Mouse (Mus musculus) limb, embryonic 14.5 days (tissue): ENCODE measurements around the gene Cnnm1. TPM values are rescaled to one million over a fixed set of nuclear protein-coding genes. Genes with fewer than 3 reads are reported as not detected.

ENCODE experiments used
- ATAC-seq: fragments of 200-750 bp; cut with Nextera tagmentation; 2 replicates; pipeline ENCODE4 v1.8.0; 2017; ENCODE audit warnings: low read depth, moderate number of reproducible peaks, moderate TSS enrichment; ENCODE audit not compliant: low FRiP score
- DNase-seq: peaks from one replicate; pipeline ENCODE4 v3.0.0-alpha.2; 2015; ENCODE audit warnings: low spot score
- H3K27ac ChIP-seq: fragments of 300-500 bp; sonication (generic); replicated peaks from 2 replicates; pipeline ENCODE4 v1.5.1; 2014; ENCODE audit warnings: low read depth, mild to moderate bottlenecking, low read length, moderate library complexity, mixed read lengths
- H3K27me3 ChIP-seq: fragments of 300-500 bp; sonication (generic); 2 replicates; pipeline ENCODE4 v1.6.1; 2014; ENCODE audit warnings: low read length, mixed read lengths; ENCODE audit not compliant: control insufficient read depth, insufficient read depth
- H3K36me3 ChIP-seq: fragments of 300-500 bp; sonication (generic); 2 replicates; pipeline ENCODE4 v1.6.1; 2014; ENCODE audit warnings: mild to moderate bottlenecking, low read length, moderate library complexity, mixed read lengths; ENCODE audit not compliant: control insufficient read depth, insufficient read depth
- H3K4me1 ChIP-seq: fragments of 300-500 bp; sonication (generic); 2 replicates; pipeline ENCODE4 v1.6.1; 2014; ENCODE audit warnings: antibody characterized with exemption, low read length, mixed read lengths; ENCODE audit not compliant: control insufficient read depth, insufficient read depth
- H3K4me2 ChIP-seq: fragments of 300-500 bp; sonication (generic); replicated peaks from 2 replicates; pipeline ENCODE4 v1.6.1; 2014; ENCODE audit warnings: low read depth, mild to moderate bottlenecking, low read length, moderate library complexity; ENCODE audit not compliant: severe bottlenecking
- H3K4me3 ChIP-seq: fragments of 300-500 bp; sonication (generic); replicated peaks from 2 replicates; pipeline ENCODE4 v1.5.1; 2014; ENCODE audit warnings: low read length
- H3K9ac ChIP-seq: fragments of 300-500 bp; sonication (generic); 2 replicates; pipeline ENCODE4 v1.6.1; 2014; ENCODE audit warnings: mild to moderate bottlenecking, low read depth, low read length, moderate library complexity; ENCODE audit not compliant: severe bottlenecking
- H3K9me3 ChIP-seq: fragments of 300-500 bp; sonication (generic); 2 replicates; pipeline ENCODE4 v1.6.1; 2016; ENCODE audit warnings: low read length; ENCODE audit not compliant: control insufficient read depth
- POLR2A ChIP-seq: fragments of 200-500 bp; IDR thresholded peaks from 2 replicates; pipeline ENCODE4 v1.8.0; 2012; ENCODE audit warnings: inconsistent platforms, mild to moderate bottlenecking, moderate library complexity, borderline replicate concordance; ENCODE audit not compliant: insufficient read depth, insufficient read length; ENCODE audit errors: extremely low read depth
- WGBS: fragments of 180-500 bp; shearing (Covaris S2); extraction: QIAGEN DNeasy Blood & Tissue Kit; methylation state at CpG from one replicate; pipeline ENCODE4 v1.1.7; 2014; 5-methylcytosine and 5-hydroxymethylcytosine counted together
- polyA plus RNA-seq, 2 experiments: library from polyadenylated mRNA; depleted of rRNA in 1 of 2; stranded (reverse) in 1 of 2; unstranded in 1 of 2; fragments of >200 nt; fragmentation: Nextera tagmentation in 1 of 2; extraction: Ambion mirVana in 1 of 2; gene quantifications; 2 replicates each; pipeline versions ENCODE4 v1.2.1 to v1.2.3; 2012 to 2014

The Cnnm1 gene
- polyA plus RNA-seq, 2 experiments = 1.3 to 3.3 TPM

GRCm38 (mm10) chr19:43510436-43511220, 70.4 kb downstream of the Cnnm1 start:
- ATAC-seq (no peak), DNase-seq (no peak)
- H3K9me3 ChIP-seq = no peaks in the 10 kb centered on the region
- no peak overlapping the region for H3K4me2 ChIP-seq
- H3K27ac ChIP-seq = no peak overlapping the region
- H3K27me3 ChIP-seq = no peaks in the 10 kb centered on the region
- WGBS = 92% methylated on average over 14 of the region's 14 CpGs
- TF ChIP-seq POLR2A = no peak
- no peaks in the 10 kb centered on the region for H3K4me1 ChIP-seq
- H3K4me3 ChIP-seq = no peak overlapping the region
- H3K9ac ChIP-seq = no peak overlapping the region
- H3K36me3 ChIP-seq = peaks cover 29% of the 10 kb centered on the region

GRCm38 (mm10) chr19:43511621-43512620, 71.7 kb downstream of the Cnnm1 start:
- no peak for TF ChIP-seq POLR2A
- H3K27ac ChIP-seq = no peak overlapping the region
- H3K4me2 ChIP-seq = no peak overlapping the region
- H3K9ac ChIP-seq = no peak overlapping the region
- no peak for DNase-seq
- H3K4me1 ChIP-seq = no peaks in the 10 kb centered on the region
- ATAC-seq = no peak
- no peaks in the 10 kb centered on the region for H3K27me3 ChIP-seq
- no peaks in the 10 kb centered on the region for H3K9me3 ChIP-seq
- peaks cover 22% of the 10 kb centered on the region for H3K36me3 ChIP-seq
- H3K4me3 ChIP-seq = no peak overlapping the region
- 79% methylated on average over 22 of the region's 22 CpGs for WGBS

GRCm38 (mm10) chr19:43513874-43514273, 73.6 kb downstream of the Cnnm1 start:
- 95% methylated on average over 8 of the region's 8 CpGs for WGBS
- no peak overlapping the region for H3K4me2 ChIP-seq
- H3K4me3 ChIP-seq = no peak overlapping the region
- H3K9ac ChIP-seq = no peak overlapping the region
- H3K27me3 ChIP-seq = no peaks in the 10 kb centered on the region
- no peak for ATAC-seq
- no peak for DNase-seq
- H3K9me3 ChIP-seq = no peaks in the 10 kb centered on the region
- peaks cover 12% of the 10 kb centered on the region for H3K36me3 ChIP-seq
- H3K27ac ChIP-seq = no peak overlapping the region
- no peak for TF ChIP-seq POLR2A
- H3K4me1 ChIP-seq = no peaks in the 10 kb centered on the region

GRCm38 (mm10) chr19:43515668-43516396, 75.6 kb downstream of the Cnnm1 start:
- H3K36me3 ChIP-seq = peaks cover 12% of the 10 kb centered on the region
- ATAC-seq = no peak
- WGBS = 93% methylated on average over 23 of the region's 23 CpGs

More at GRCm38 (mm10) chr19:43515668-43516396, 75.6 kb downstream of the Cnnm1 start:
- H3K9ac ChIP-seq = no peak overlapping the region
- no peak for DNase-seq
- TF ChIP-seq POLR2A = no peak
- H3K4me1 ChIP-seq = no peaks in the 10 kb centered on the region
- no peak overlapping the region for H3K4me3 ChIP-seq
- H3K27ac ChIP-seq = no peak overlapping the region
- no peaks in the 10 kb centered on the region for H3K27me3 ChIP-seq
- no peak overlapping the region for H3K4me2 ChIP-seq
- no peaks in the 10 kb centered on the region for H3K9me3 ChIP-seq
